Mouse (Mus musculus) megakaryocyte, embryonic 14.5 days (primary cell): ENCODE data around the gene Ptk7.
A peak's percentile ranks its signal among the peaks of the same experiment; 100 is the strongest.

Experiments
- FLI1 ChIP-seq: IDR thresholded peaks from 2 replicates; pipeline ENCODE4 v1.6.1; 2012; ENCODE audit warnings: low read length, inconsistent platforms, mixed read lengths
- GATA1 ChIP-seq: IDR thresholded peaks from 3 replicates; pipeline ENCODE4 v1.6.1; 2012; ENCODE audit warnings: mixed read lengths, low read length, inconsistent platforms, borderline replicate concordance

GRCm38 (mm10) chr17:46673850-46674529, 44.7 kb upstream of the Ptk7 start, which contains the start of gene Rrp36:
- TF ChIP-seq GATA1 (no peak), FLI1 (peak; percentile 26; the same call in 1 of the 2 replicates)
